Mouse (Mus musculus): ENCODE results near the gene Htr1d.

- TF ChIP-seq USF1 (IDR thresholded peaks at IDR 0.05; ENCODE audit: low read depth) (no peak), MAX (IDR thresholded peaks at IDR 0.05) (no peak), CTCF (IDR thresholded peaks at IDR 0.05; ENCODE audit: control insufficient read depth, insufficient read depth, insufficient read length) (no peak)
Measured at GRCm38 (mm10) chr4:136476692-136477091, 53.4 kb downstream of the Htr1d start.
